Mouse (Mus musculus) CH12.LX (cell line): ENCODE results near the gene Npcd.

Experiments
- CHD2 ChIP-seq: IDR thresholded peaks from 2 replicates; pipeline ENCODE4 v1.6.1; 2011; ENCODE audit warnings: low read length, improper control_type of control experiment
- CTCF ChIP-seq, 2 experiments: IDR thresholded peaks in 1 of 2; conservative IDR thresholded peaks in 1 of 2; 2 replicates each; pipeline ENCODE4 v1.5.1; 2011 to 2012; ENCODE audit warnings: low read depth in 2 of 2, low read length in 2 of 2, improper control_type of control experiment in 1 of 2, inconsistent platforms in 1 of 2, mild to moderate bottlenecking in 1 of 2, moderate library complexity in 1 of 2
- GABPA ChIP-seq: IDR thresholded peaks from 2 replicates; pipeline ENCODE4 v1.6.1; 2012; ENCODE audit warnings: low read depth, low read length, improper control_type of control experiment, inconsistent platforms; ENCODE audit not compliant: insufficient replicate concordance
- KAT2A ChIP-seq: IDR thresholded peaks from 2 replicates; pipeline ENCODE4 v1.6.1; 2012; ENCODE audit warnings: low read length, improper control_type of control experiment, inconsistent platforms; ENCODE audit not compliant: insufficient replicate concordance
- MAZ ChIP-seq: IDR thresholded peaks from 2 replicates; pipeline ENCODE4 v1.6.1; 2012; ENCODE audit warnings: low read depth, mild to moderate bottlenecking, inconsistent platforms, low read length, improper control_type of control experiment, moderate library complexity
- MYC ChIP-seq: IDR thresholded peaks from 2 replicates; pipeline ENCODE4 v1.6.1; 2011; ENCODE audit warnings: low read depth, mild to moderate bottlenecking, improper control_type of control experiment, low read length
- POLR2A ChIP-seq: IDR thresholded peaks from 2 replicates; pipeline ENCODE4 v1.6.1; 2011; ENCODE audit warnings: low read depth, mild to moderate bottlenecking, improper control_type of control experiment, low read length

- TF ChIP-seq POLR2A (no peak), MAZ (no peak), CHD2 (no peak), KAT2A (no peak), MYC (no peak), CTCF (conservative IDR thresholded peaks at IDR 0.05 in 1 of 2, IDR thresholded peaks at IDR 0.05 in 1 of 2; ENCODE audit: low read depth in 2 of 2, low read length in 2 of 2) (peak in 1 of 2 experiments; percentile 37; a peak in 2 of 4 replicates), GABPA (no peak)
These were observed 5.5 kb downstream of the Npcd start for GRCm38 (mm10) chr15:79828366-79829035.
